Mouse (Mus musculus): ENCODE measurements around the gene Hexim1.

GRCm38 (mm10) chr11:103093862-103094833 is 21.9 kb upstream of the Hexim1 start:
- TF ChIP-seq CTCF (IDR thresholded peaks at IDR 0.05; ENCODE audit: low read depth, low read length), result no peak
- no peak for TF ChIP-seq POLR2A (IDR thresholded peaks at IDR 0.05; ENCODE audit: extremely low read depth, insufficient read depth, low read length)
